ENCODE assay signal across 8 mouse cellular contexts in genomic region chr16:8637217-8638051, GRCm38 (mm10). TPM values are rescaled to one million over a fixed set of nuclear protein-coding genes. Genes with fewer than 3 reads are reported as not detected.
DNase-seq lines count a peak whose midpoint lies in the region; ATAC-seq lines count a peak whose summit lies in the region.

Gene Pmm2, plus strand, starts transcription at chr16:8637674.
Gene Tmem186, minus strand, starts transcription at chr16:8637712.

- under 1% methylated on average over 59 of the region's 59 CpGs for WGBS in heart, embryonic 13.5 days
- under 1% methylated on average over 59 of the region's 59 CpGs for WGBS in liver, embryonic 12.5 days (ENCODE audit: insufficient replicate concordance)
- WGBS in stomach, embryonic 15.5 days = under 1% methylated on average over 59 of the region's 59 CpGs

- H3K4me3 ChIP-seq in brown adipose tissue, adult 24 weeks (ENCODE audit: insufficient read depth, low read depth, low read length) = peak within 1 kb of the TSS; percentile 84
- H3K4me3 ChIP-seq in heart, embryonic 13.5 days = peak within 1 kb of the TSS; percentile 83
- peak within 1 kb of the TSS; percentile 87 for H3K4me3 ChIP-seq in liver, embryonic 12.5 days
- peak within 1 kb of the TSS; percentile 91 for H3K4me3 ChIP-seq in stomach, embryonic 15.5 days (replicated peaks)

- peak within 1 kb of the TSS; percentile 92 for H3K9ac ChIP-seq in heart, embryonic 13.5 days
- peak within 1 kb of the TSS; percentile 91 for H3K9ac ChIP-seq in liver, embryonic 12.5 days
- peak within 1 kb of the TSS; percentile 85 for H3K9ac ChIP-seq in stomach, embryonic 15.5 days

- peak within 1 kb of the TSS; percentile 89 for H3K27ac ChIP-seq in brown adipose tissue, adult 24 weeks (replicated peaks; ENCODE audit: low read depth, low read length)
- peak within 1 kb of the TSS; percentile 91 for H3K27ac ChIP-seq in heart, embryonic 13.5 days (replicated peaks)
- peak within 1 kb of the TSS; percentile 94 for H3K27ac ChIP-seq in liver, embryonic 12.5 days
- H3K27ac ChIP-seq in stomach, embryonic 15.5 days = peak within 1 kb of the TSS; percentile 95

- no peaks in the 10 kb centered on the region for H3K9me3 ChIP-seq in heart, embryonic 13.5 days
- H3K9me3 ChIP-seq in liver, embryonic 12.5 days (replicated peaks) = no peaks in the 10 kb centered on the region
- H3K9me3 ChIP-seq in stomach, embryonic 15.5 days = no peaks in the 10 kb centered on the region

- DNase-seq in CD4-positive, CD25-positive, alpha-beta regulatory T cell, adult 2 months (ENCODE audit: low read depth, low spot score) = peak; percentile 90
- DNase-seq in fat pad, adult 2 months (ENCODE audit: extremely low read depth, low read depth, low spot score) = peak; percentile 74
- DNase-seq in kidney, postnatal 10 days = peak; percentile 90
- DNase-seq in natural killer cell, adult 2 months (ENCODE audit: low spot score in 2 of 2) = peak; percentile 77 to 78

- H3K27me3 ChIP-seq in heart, embryonic 13.5 days (replicated peaks) = no peaks in the 10 kb centered on the region
- H3K27me3 ChIP-seq in liver, embryonic 12.5 days (replicated peaks) = no peaks in the 10 kb centered on the region
- no peaks in the 10 kb centered on the region for H3K27me3 ChIP-seq in stomach, embryonic 15.5 days (replicated peaks)

- ATAC-seq in heart, embryonic 13.5 days (ENCODE audit: extremely low read depth, insufficient number of reproducible peaks, low FRiP score, low TSS enrichment) = peak; percentile 79
- peak; percentile 84 for ATAC-seq in liver, embryonic 12.5 days
- ATAC-seq in stomach, embryonic 15.5 days (ENCODE audit: insufficient read depth, low FRiP score, low read depth) = peak; percentile 92

- H3K4me2 ChIP-seq in heart, embryonic 13.5 days = peak within 1 kb of the TSS; percentile 94
- peak within 1 kb of the TSS; percentile 86 for H3K4me2 ChIP-seq in liver, embryonic 12.5 days
- peak within 1 kb of the TSS; percentile 78 for H3K4me2 ChIP-seq in stomach, embryonic 15.5 days

- H3K36me3 ChIP-seq in heart, embryonic 13.5 days = peaks cover 33% of the 10 kb centered on the region
- peaks cover 54% of the 10 kb centered on the region for H3K36me3 ChIP-seq in liver, embryonic 12.5 days
- H3K36me3 ChIP-seq in stomach, embryonic 15.5 days = no peaks in the 10 kb centered on the region

- H3K4me1 ChIP-seq in brown adipose tissue, adult 24 weeks (ENCODE audit: control insufficient read depth, insufficient read depth, insufficient read length, low read length) = peaks cover 5% of the 10 kb centered on the region; the same call in 1 of the 2 replicates
- peaks cover 34% of the 10 kb centered on the region for H3K4me1 ChIP-seq in heart, embryonic 13.5 days
- H3K4me1 ChIP-seq in liver, embryonic 12.5 days = peaks cover 60% of the 10 kb centered on the region
- H3K4me1 ChIP-seq in stomach, embryonic 15.5 days = peaks cover 11% of the 10 kb centered on the region

RNA-seq across cellular contexts. Expression of gene Pmm2, which starts in this region (rescaled TPM):
- polyA plus RNA-seq in brown adipose tissue, adult 24 weeks (2012; ENCODE audit: insufficient read depth, insufficient read length, missing spikeins) = 61.6 and 62.0 TPM in 2 replicates
- 38.1 and 42.2 TPM in 2 replicates for polyA plus RNA-seq in heart, embryonic 13.5 days (2015; fragmentation: Nextera tagmentation; extraction: Ambion mirVana)
- polyA plus RNA-seq in liver, embryonic 12.5 days (2016; fragmentation: Nextera tagmentation; extraction: Ambion mirVana) = 41.6 and 42.4 TPM in 2 replicates
- polyA plus RNA-seq in stomach, embryonic 15.5 days (2015; fragmentation: Nextera tagmentation; extraction: Ambion mirVana) = 67.6 and 69.2 TPM in 2 replicates

RNA-seq across cellular contexts. Expression of gene Tmem186, which starts in this region (rescaled TPM):
- polyA plus RNA-seq in brown adipose tissue, adult 24 weeks (2012; ENCODE audit: insufficient read depth, insufficient read length, missing spikeins) = 16.5 and 19.7 TPM in 2 replicates
- 15.3 and 16.9 TPM in 2 replicates for polyA plus RNA-seq in heart, embryonic 13.5 days (2015; fragmentation: Nextera tagmentation; extraction: Ambion mirVana)
- 12.9 and 14.2 TPM in 2 replicates for polyA plus RNA-seq in liver, embryonic 12.5 days (2016; fragmentation: Nextera tagmentation; extraction: Ambion mirVana)
- 18.8 and 20.1 TPM in 2 replicates for polyA plus RNA-seq in stomach, embryonic 15.5 days (2015; fragmentation: Nextera tagmentation; extraction: Ambion mirVana)

Comparison
In these comparisons a context has a peak if more than half of its experiments do, and no peak if none do; other contexts are left out.
1. Peak in every context shown above with its lines: DNase-seq, ATAC-seq, H3K4me3 ChIP-seq and H3K27ac ChIP-seq.